Mouse (Mus musculus): ENCODE data around the gene Abhd11.
"Not testable (repeated sequence)": the region's sequence is repeated elsewhere in the genome, so short reads cannot be mapped to it uniquely, and the experiment has no call there.

Gene Abhd11

DNA sequence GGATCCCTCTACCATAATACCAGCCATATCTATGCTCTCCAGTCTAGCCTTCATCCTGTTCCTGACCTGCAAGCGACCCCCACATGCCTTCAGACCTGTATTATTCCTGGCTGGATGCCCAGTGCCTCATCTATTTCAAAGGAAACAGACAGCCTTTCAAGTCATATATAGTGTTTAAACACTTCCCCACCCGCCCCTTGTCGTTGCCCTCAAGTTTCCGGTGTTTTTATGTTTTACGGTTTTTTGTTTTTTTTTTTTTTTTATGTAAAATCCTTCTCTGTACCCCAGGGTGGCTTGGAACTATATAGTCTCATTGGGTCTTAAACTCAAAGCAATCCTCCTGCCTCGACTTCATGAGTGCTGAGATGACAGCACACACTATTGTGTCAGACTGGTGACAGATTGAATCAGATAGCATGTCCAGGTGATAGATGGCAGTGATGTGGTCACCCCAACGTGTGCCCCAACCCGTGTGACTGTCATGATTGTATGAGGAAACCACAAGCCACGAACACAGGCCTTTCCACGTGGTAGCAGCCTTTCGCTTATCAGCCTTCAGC is 15.8 kb downstream of the Abhd11 start:
- no peak for DNase-seq

DNA sequence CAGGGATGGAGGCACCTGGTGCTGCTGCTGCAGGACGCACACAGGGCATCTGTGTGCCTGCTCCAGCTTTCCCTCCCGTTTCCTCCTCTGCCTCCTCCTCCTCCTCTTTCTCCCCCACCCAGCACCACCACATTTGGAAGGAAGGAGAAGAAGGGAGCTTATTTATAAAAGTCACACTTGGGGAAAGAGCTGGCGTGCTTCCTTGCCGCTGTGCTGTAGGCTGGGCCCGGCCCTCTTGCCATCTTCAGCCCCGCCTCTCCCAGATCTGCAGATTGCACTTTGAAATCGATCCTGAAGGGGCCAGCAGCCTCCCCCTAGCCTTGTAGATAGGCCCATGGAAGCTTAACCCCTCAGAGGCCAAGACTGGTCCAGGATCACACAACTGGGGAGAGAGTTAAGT is 16.9 kb downstream of the Abhd11 start:
- DNase-seq: no peak

DNA sequence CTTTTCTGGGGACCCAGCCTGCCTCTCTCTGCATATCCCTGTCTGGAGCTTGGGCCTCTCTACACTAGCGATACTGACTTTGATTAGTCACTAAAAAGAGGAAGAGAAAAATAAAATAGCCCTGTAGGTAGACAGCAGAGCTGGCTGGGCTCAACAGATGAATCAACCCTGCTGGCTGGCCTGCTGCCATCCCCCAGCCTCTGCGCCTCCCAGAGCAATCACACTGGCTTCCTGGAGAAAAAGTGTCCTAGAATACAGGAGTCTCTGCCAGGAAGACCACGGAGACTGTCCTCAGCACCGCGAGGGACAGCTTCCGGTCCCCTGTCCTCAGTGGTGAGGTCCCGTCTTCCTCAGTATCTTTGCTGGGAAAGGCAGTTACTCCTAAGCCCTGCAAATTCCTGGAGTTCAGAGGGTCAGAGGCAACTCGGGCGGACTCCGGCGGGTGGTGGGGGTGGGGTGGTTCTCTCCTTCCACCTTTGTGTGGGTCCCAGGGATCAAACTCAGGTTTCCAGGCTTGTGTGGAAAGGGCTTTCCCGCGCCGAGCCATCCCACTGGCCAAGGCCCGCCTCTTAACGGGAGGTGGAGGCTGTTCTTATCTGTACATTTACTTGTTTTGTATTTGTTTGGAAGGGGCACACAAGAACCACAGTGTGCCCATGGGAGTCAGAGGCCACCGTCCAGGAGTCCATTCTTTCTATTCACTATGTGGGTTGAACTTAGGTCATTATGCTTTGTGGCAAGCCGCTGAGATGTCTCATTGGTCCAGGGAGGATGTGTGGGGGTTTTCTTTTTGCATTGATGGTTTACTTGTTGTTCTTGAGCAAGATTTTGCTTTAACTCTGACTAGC is 20.3 kb downstream of the Abhd11 start:
- peak; percentile 79 to 80 for DNase-seq

DNA sequence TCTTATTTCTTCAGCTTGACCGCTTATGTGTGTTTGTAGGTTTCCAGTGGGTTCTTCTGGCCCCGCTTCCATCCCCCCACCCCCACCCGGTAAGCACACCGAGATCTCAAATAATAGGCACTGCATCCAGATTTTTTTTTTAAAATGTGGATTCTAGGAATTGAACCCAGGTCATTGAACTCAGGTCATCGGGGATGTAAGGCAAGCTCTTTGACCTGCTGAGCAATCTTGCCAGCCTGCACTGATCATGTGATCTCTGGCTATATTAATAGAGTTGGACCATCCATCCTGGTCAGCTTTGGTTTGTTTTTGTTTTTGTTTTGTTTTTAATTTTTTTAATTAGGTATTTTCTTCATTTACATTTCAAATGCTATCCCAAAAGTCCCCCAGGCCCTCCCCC is 23.6 kb downstream of the Abhd11 start:
- no peak for DNase-seq

DNA sequence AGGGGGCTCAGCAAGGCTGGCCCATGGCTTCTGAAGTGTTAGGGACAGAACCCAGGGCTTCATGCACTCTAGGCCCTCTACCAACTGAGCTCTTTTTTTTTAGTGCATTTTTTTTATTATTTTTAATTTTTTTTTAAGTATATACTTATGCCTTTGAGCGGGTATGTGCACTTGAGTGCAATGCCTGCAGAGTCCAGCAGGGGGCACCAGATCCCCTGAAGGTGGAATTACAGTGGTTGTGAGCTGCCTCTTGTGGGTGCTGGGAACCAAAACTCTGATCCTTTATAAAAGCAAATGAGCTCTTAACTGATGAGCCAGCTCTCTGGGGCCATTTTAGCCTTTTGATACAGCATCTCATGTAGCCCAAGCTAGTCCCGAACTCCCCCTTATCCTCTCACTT is 25.6 kb downstream of the Abhd11 start:
- DNase-seq: no peak

DNA sequence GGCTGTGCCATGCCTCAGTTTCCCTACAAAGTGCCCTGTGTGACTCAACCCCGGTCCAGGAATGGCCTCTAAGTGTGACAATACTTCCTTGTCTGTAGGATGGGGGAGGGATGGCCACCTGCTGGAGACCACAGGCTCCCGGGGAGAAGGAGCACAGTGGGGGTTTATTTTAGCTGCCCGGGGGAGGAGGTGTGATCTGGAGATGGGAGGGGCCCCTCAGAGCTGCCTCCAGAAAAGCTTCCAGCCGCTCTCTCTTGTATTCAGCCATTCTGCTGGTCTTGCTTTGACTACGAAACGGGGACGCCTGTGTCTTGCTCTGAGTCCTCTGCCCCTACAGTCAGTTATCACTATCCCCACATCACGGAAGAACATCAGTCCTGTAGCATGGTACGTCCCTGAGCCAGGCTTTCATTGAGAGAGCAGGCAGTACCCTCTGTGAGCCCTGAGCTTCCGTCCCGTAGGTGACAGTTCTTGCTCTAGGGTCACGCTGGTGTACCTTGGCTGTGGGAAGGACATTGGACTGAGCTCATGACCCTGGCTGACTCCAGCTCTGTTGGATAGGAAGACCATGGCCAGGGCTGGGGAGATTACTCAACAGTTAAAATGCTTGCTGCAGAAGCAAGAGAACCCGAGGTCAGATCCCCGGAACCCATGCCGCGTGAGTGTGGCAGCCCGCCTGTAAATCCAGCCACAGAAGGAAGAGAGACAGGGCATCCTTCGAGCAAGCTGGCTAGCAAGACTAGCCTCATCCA is 26.8 kb downstream of the Abhd11 start:
- DNase-seq: no peak

DNA sequence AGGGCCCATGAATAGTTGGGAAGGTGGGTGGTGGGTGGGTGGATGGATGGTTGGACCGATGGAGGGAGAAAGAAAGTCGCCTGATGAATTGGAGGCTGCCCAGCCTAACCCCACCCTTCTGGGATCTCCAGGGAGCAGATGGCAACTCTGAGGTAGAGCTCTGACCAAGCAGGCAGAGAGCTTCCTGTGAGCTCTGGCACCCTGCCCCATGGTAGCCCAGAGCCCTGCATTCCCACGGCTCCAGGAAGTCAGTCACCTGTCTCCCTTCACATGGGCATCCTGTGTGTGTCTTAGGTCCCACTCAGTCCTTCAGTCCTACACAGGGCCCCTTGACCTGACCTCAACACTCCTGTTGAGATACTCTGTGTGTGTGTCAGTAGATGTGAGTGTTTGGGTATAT is 29.0 kb downstream of the Abhd11 start:
- DNase-seq: no peak

DNA sequence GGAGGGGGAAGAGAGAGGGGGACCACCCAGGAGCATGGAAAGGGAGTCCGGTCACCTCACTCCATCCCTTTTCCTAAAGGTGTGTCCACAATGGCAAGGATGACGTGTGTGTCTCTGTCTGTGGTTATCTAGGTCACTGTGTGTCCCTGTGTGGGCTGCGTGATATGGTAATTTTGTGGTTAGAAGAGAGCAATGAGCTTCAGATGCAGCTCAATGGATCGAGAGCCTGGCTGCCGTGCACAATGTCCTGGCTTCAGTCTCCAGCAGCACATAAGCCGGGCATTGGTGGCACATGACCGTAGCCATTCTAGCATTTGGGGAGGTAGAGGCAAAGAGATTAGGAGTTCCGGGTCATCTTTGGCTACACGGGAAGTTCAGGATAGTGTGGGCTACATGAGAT is 30.6 kb downstream of the Abhd11 start:
- DNase-seq: no peak

DNA sequence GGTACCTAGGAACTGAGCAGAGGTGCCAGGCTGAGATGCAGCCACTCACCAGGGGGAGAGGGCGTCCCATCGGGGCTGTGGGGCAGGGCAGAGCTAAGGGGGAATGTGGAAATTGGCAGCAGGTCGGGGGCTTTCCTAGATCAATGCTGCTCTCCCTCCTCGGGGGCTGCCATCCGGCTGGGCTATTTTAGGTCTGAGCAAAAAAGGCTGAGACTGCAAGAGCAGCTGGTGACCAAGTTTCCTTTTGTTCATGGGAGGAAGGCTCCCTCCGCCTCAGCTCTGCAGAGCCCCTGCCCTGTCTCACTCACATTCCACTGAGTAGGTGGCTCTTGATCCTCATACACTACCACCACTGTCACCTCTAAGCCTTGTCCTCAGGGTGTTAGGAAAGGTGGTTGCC is 31.1 kb downstream of the Abhd11 start:
- DNase-seq: no peak

DNA sequence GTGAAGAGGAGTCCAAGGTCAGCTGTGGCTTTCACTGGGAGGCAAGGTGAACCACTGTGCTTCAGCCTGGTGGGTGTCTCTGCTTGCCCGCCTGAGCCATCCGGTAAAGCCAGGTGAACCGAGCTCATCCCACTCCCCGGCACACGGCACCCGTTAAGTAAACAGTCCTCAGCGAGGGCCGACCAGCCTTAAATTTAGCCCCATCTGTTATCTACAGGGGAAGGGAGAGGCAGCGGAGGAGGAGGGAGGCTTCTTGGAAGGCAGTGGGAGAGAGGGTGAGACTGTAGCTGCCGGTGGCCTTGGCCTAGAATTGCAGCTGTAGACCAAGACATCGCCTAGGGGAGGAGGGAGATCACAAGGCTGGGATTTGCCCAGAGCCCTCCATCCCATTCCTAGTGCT is 31.8 kb downstream of the Abhd11 start:
- DNase-seq: no peak

DNA sequence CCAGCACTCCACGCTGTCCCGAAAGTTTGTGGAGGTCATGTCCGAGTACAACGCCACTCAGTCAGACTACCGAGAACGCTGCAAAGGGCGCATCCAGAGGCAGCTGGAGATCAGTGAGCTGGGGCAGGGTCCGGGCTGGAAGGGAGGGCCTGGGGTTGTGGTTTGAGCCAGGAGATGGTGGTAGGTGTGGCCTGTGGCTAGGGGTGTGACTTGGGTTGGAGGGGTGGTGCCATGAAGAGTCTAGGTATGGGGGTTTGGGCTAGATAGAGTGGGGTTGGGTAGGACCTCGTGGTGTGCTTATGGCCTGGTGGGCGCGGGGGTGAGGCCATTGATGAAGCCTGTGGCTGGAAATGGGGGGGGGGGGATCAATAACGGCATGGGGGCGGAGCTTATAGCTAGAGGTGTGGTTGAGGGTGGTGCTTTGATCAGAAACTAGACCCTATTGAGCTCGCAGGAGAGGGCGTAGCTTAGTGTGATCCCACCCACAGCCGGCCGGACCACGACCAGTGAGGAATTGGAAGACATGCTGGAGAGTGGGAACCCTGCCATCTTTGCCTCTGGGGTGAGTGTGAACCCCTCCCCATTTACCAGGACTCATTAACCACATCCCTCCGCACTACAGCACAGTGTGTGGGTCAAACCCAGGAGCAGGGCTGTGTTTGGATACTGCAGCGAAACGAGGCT is 33.3 kb downstream of the Abhd11 start:
- peak; percentile 33 to 34 for DNase-seq

DNA sequence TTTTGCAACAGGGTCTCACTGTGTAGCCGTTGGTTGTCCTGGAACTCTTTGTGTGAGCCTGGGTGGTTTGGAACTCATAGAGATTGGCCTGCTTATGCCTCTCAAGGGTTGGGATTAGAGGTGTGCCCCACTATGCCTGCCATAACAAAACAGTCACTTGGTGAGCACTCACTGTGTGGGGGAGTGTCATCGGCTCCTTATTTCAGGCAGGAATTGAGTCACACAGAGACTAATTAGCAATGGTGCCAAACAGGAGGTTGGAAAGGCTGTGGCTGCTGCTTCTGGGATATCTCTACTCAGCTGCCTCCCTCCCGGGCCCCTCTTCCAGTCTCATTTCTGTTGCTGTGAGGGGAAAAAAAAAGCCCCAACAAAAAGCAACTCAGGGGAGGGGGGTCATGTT is 35.6 kb downstream of the Abhd11 start:
- no peak for DNase-seq

DNA sequence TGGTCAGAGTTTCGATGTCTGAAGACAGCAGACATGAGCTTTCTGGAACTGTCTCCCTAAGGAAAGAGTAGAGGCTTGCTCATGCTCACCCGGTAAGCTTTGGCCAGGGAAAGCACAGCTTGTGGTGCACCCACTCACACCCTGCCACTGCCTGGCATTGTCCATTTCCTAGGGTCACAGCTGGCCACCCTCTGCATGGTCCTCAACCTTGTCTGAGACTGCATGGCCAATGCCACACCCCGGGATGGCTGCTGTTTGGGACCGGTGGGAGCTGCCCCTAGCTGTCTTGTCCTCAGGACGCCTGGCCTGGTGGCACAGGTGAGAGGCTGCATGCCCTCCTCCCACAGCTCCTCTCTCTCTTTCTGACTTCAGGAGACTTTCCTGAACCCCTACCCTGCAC is 39.6 kb downstream of the Abhd11 start:
- no peak for DNase-seq

DNA sequence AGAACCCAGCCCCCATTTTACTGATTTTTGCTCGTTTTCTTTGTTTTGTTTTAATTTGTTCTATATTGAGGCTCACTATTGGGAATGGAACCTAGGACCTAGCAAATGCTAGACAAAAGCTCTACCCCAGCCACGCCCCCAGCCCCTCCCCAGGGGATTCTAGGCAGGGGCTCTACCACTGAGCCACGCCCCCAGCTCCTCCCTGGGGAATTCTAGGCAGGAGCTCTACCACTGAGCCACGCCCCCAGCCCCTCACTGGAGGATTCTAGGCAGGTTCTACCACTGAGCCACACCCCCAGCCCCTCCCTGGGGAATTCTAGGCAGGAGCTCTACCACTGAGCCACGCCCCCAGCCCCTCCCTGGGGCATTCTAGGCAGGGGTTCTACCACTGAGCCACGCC is 40.3 kb downstream of the Abhd11 start:
- DNase-seq: not testable (repeated sequence)

DNA sequence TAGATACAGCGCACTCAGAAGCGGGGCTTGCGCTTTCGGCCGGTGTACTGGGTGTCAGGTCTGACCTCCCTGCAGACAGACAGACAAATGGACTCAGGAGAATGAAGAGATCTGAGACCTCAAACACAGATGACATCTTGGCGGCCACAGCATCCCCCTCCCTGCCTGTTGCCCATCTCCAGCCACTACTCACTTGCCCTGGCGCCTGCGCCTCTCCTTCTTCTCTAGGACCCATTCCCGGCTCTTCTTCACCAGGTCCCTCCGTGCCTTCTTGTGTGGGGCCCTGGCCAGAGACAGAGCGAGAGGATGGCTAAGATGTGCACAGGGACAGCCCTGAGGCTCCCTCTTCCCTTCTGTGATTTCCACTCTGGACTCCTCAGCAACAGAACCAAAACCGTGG is 44.4 kb downstream of the Abhd11 start:
- no peak for DNase-seq
